Mouse (Mus musculus) hindbrain, embryonic 11.5 days (tissue): Measurements from ENCODE around the gene Nucb1. TPM values are rescaled to one million over a fixed set of nuclear protein-coding genes. Genes with fewer than 3 reads are reported as not detected.

Source experiments
- ATAC-seq: fragments of 200-750 bp; cut with Nextera tagmentation; 2 replicates; pipeline ENCODE4 v1.8.0; 2017; ENCODE audit warnings: mild to moderate bottlenecking, moderate TSS enrichment, moderate library complexity; ENCODE audit not compliant: low FRiP score
- DNase-seq: peaks from one replicate; pipeline ENCODE4 v3.0.0-alpha.2; 2015; ENCODE audit warnings: low spot score
- H3K27ac ChIP-seq: fragments of 300-500 bp; sonication (generic); 2 replicates; pipeline ENCODE4 v1.5.1; 2014; ENCODE audit warnings: mild to moderate bottlenecking, low read depth, low read length
- H3K27me3 ChIP-seq: fragments of 300-500 bp; sonication (generic); 2 replicates; pipeline ENCODE4 v1.6.1; 2014; ENCODE audit warnings: mild to moderate bottlenecking, low read length, moderate library complexity, mixed read lengths; ENCODE audit not compliant: control insufficient read depth, insufficient read depth
- H3K36me3 ChIP-seq: fragments of 300-500 bp; sonication (generic); 2 replicates; pipeline ENCODE4 v1.6.1; 2014; ENCODE audit warnings: mild to moderate bottlenecking, low read length, moderate library complexity, mixed read lengths; ENCODE audit not compliant: control insufficient read depth, insufficient read depth
- H3K4me1 ChIP-seq: fragments of 300-500 bp; sonication (generic); replicated peaks from 2 replicates; pipeline ENCODE4 v1.6.1; 2014; ENCODE audit warnings: low read length, mixed read lengths; ENCODE audit not compliant: control insufficient read depth, insufficient read depth
- H3K4me2 ChIP-seq: fragments of 300-500 bp; sonication (generic); replicated peaks from 2 replicates; pipeline ENCODE4 v1.6.1; 2014; ENCODE audit warnings: mild to moderate bottlenecking, low read depth, low read length
- H3K4me3 ChIP-seq: fragments of 300-500 bp; sonication (generic); 2 replicates; pipeline ENCODE4 v1.5.1; 2014; ENCODE audit warnings: low read depth, low read length
- H3K9ac ChIP-seq: fragments of 300-500 bp; sonication (generic); 2 replicates; pipeline ENCODE4 v1.6.1; 2014; ENCODE audit warnings: low read depth, low read length
- H3K9me3 ChIP-seq: fragments of 300-500 bp; sonication (generic); 2 replicates; pipeline ENCODE4 v1.6.1; 2016; ENCODE audit warnings: low read length; ENCODE audit not compliant: control insufficient read depth
- WGBS: fragments of 180-500 bp; shearing (Covaris S2); extraction: QIAGEN DNeasy Blood & Tissue Kit; methylation state at CpG from one replicate; pipeline ENCODE4 v1.1.7; 2014; 5-methylcytosine and 5-hydroxymethylcytosine counted together
- polyA plus RNA-seq: library from polyadenylated mRNA; unstranded; fragments of >200 nt; fragmentation: Nextera tagmentation; extraction: Ambion mirVana; gene quantifications from 2 replicates; pipeline ENCODE4 v1.2.1, GENCODE M21; 2014

Nucb1 gene
- polyA plus RNA-seq, 1 experiment from 2014 or later: 92.7 TPM

GRCm38 (mm10) chr7:45451344-45451982 is 58.7 kb downstream of the Nucb1 start:
- no peak overlapping the region for H3K4me3 ChIP-seq
- DNase-seq (peak; percentile 90), ATAC-seq (peak; percentile 71; the same call in 1 of the 2 replicates)
- no peak overlapping the region for H3K9ac ChIP-seq
- no peak overlapping the region for H3K4me2 ChIP-seq
- 54% methylated on average over 23 of the region's 23 CpGs for WGBS
- no peak overlapping the region for H3K27ac ChIP-seq
- H3K9me3 ChIP-seq: no peaks in the 10 kb centered on the region
- H3K4me1 ChIP-seq: no peaks in the 10 kb centered on the region
- H3K36me3 ChIP-seq: peaks cover 3% of the 10 kb centered on the region; the same call in 1 of the 2 replicates
- H3K27me3 ChIP-seq: no peaks in the 10 kb centered on the region

GRCm38 (mm10) chr7:45449974-45450373 is 60.2 kb downstream of the Nucb1 start:
- Histone ChIP-seq H3K4me3 (no peak overlapping the region), H3K36me3 (peaks cover 3% of the 10 kb centered on the region; the same call in 1 of the 2 replicates), H3K27me3 (no peaks in the 10 kb centered on the region), H3K27ac (no peak overlapping the region), H3K4me2 (no peak overlapping the region), H3K9ac (no peak overlapping the region), H3K9me3 (no peaks in the 10 kb centered on the region), H3K4me1 (no peaks in the 10 kb centered on the region)
- WGBS: 100% methylated on average over 1 of the region's 1 CpGs
- DNase-seq: no peak
- ATAC-seq: no peak

GRCm38 (mm10) chr7:45447325-45447990 is 62.7 kb downstream of the Nucb1 start:
- ATAC-seq (no peak), DNase-seq (peak; percentile 49)
- no peak overlapping the region for H3K9ac ChIP-seq
- no peak overlapping the region for H3K4me2 ChIP-seq
- 28% methylated on average over 11 of the region's 11 CpGs for WGBS
- no peaks in the 10 kb centered on the region for H3K9me3 ChIP-seq
- H3K4me3 ChIP-seq: no peak overlapping the region
- no peaks in the 10 kb centered on the region for H3K27me3 ChIP-seq
- H3K27ac ChIP-seq: no peak overlapping the region
- no peaks in the 10 kb centered on the region for H3K4me1 ChIP-seq
- H3K36me3 ChIP-seq: no peaks in the 10 kb centered on the region

- H3K27ac ChIP-seq: no peak overlapping the region
- H3K9ac ChIP-seq: no peak overlapping the region
- DNase-seq (no peak), ATAC-seq (no peak)
- no peaks in the 10 kb centered on the region for H3K27me3 ChIP-seq
- H3K36me3 ChIP-seq: no peaks in the 10 kb centered on the region
- H3K4me3 ChIP-seq: no peak overlapping the region
- H3K9me3 ChIP-seq: no peaks in the 10 kb centered on the region
- no peak overlapping the region for H3K4me2 ChIP-seq
- no peaks in the 10 kb centered on the region for H3K4me1 ChIP-seq
Measured at GRCm38 (mm10) chr7:45446589-45446988, 63.6 kb downstream of the Nucb1 start.

- DNase-seq (no peak), ATAC-seq (no peak)
- Histone ChIP-seq H3K4me1 (no peaks in the 10 kb centered on the region), H3K9me3 (no peaks in the 10 kb centered on the region), H3K9ac (no peak overlapping the region), H3K27ac (no peak overlapping the region), H3K4me2 (no peak overlapping the region), H3K27me3 (no peaks in the 10 kb centered on the region), H3K4me3 (no peak overlapping the region), H3K36me3 (no peaks in the 10 kb centered on the region)
- 90% methylated on average over 22 of the region's 22 CpGs for WGBS
Measured at GRCm38 (mm10) chr7:45443526-45444420, 66.4 kb downstream of the Nucb1 start.

Other genes starting within 250 kb of the Nucb1 start
- not detected in 2 replicates for gene Slc6a21, start 232.9 kb downstream of the Nucb1 start, polyA plus RNA-seq
- gene Trpm4, start 176.6 kb downstream of the Nucb1 start, polyA plus RNA-seq: 5.2 and 6.9 TPM in 2 replicates
- 0.68 and 0.77 TPM in 2 replicates for gene Hrc, start 175.1 kb downstream of the Nucb1 start, polyA plus RNA-seq
- gene Ppfia3, start 143.4 kb downstream of the Nucb1 start, polyA plus RNA-seq: 8.2 and 9.5 TPM in 2 replicates
- 0.92 and 1.7 TPM in 2 replicates for gene Lin7b, start 139.8 kb downstream of the Nucb1 start, polyA plus RNA-seq
- gene Snrnp70, start 114.7 kb downstream of the Nucb1 start, polyA plus RNA-seq: 76.5 and 114 TPM in 2 replicates
- gene Kcna7, start 104.8 kb downstream of the Nucb1 start, polyA plus RNA-seq: 0.11 TPM in 1 of 2 replicates, not detected in the other
- gene Ntf5, start 96.7 kb downstream of the Nucb1 start, polyA plus RNA-seq: 0.99 and 1.2 TPM in 2 replicates
- 0.47 TPM in 1 of 2 replicates, not detected in the other for gene Lhb, start 89.6 kb downstream of the Nucb1 start, polyA plus RNA-seq
- 29.2 and 30.6 TPM in 2 replicates for gene Gys1, start 75.6 kb downstream of the Nucb1 start, polyA plus RNA-seq
- gene Ruvbl2, start 72.3 kb downstream of the Nucb1 start, polyA plus RNA-seq: 168 and 178 TPM in 2 replicates
- gene Ftl1, start 50.5 kb downstream of the Nucb1 start, polyA plus RNA-seq: 5,748 and 5,943 TPM in 2 replicates
- gene Bax, start 43.5 kb downstream of the Nucb1 start, polyA plus RNA-seq: 128 and 196 TPM in 2 replicates
- 0.40 and 0.54 TPM in 2 replicates for gene Tulp2, start 28.5 kb downstream of the Nucb1 start, polyA plus RNA-seq
- gene Gm45808, start 23.6 kb downstream of the Nucb1 start, polyA plus RNA-seq: not detected in 2 replicates
- gene Dhdh, start 21.6 kb downstream of the Nucb1 start, polyA plus RNA-seq: 2.9 and 4.1 TPM in 2 replicates
- 15.1 and 15.7 TPM in 2 replicates for gene Ppp1r15a, start 15.9 kb upstream of the Nucb1 start, polyA plus RNA-seq
- gene Plekha4, start 15.9 kb upstream of the Nucb1 start, polyA plus RNA-seq: 2.1 and 2.3 TPM in 2 replicates
- 0.45 and 0.46 TPM in 2 replicates for gene Hsd17b14, start 44.5 kb upstream of the Nucb1 start, polyA plus RNA-seq
- gene Bcat2, start 59.7 kb upstream of the Nucb1 start, polyA plus RNA-seq: 26.6 and 31.4 TPM in 2 replicates
- gene Fgf21, start 105.1 kb upstream of the Nucb1 start, polyA plus RNA-seq: not detected in 2 replicates
- gene Fut1, start 106.9 kb upstream of the Nucb1 start, polyA plus RNA-seq: not detected in 2 replicates
- gene Izumo1, start 111.4 kb upstream of the Nucb1 start, polyA plus RNA-seq: 0.12 and 0.18 TPM in 2 replicates
- 4.9 and 5.1 TPM in 2 replicates for gene Rasip1, start 117.1 kb upstream of the Nucb1 start, polyA plus RNA-seq
- gene Mamstr, start 129.6 kb upstream of the Nucb1 start, polyA plus RNA-seq: 1.7 and 2.1 TPM in 2 replicates
- 0.06 and 0.27 TPM in 2 replicates for gene Fut2, start 156.0 kb upstream of the Nucb1 start, polyA plus RNA-seq
- 0.21 and 0.22 TPM in 2 replicates for gene Ntn5, start 173.6 kb upstream of the Nucb1 start, polyA plus RNA-seq
- gene Sec1, start 184.0 kb upstream of the Nucb1 start, polyA plus RNA-seq: 0.29 and 0.75 TPM in 2 replicates
- gene Car11, start 189.4 kb upstream of the Nucb1 start, polyA plus RNA-seq: 8.8 and 9.9 TPM in 2 replicates
- gene Dbp, start 194.7 kb upstream of the Nucb1 start, polyA plus RNA-seq: 2.2 and 2.8 TPM in 2 replicates
- 904 and 927 TPM in 2 replicates for gene Rpl18, start 205.1 kb upstream of the Nucb1 start, polyA plus RNA-seq
- gene Sphk2, start 207.6 kb upstream of the Nucb1 start, polyA plus RNA-seq: 13.6 and 17.6 TPM in 2 replicates
- 0.80 TPM in 2 replicates for gene Fam83e, start 210.8 kb upstream of the Nucb1 start, polyA plus RNA-seq
- not detected in 2 replicates for gene Spaca4, start 215.4 kb upstream of the Nucb1 start, polyA plus RNA-seq